Mouse (Mus musculus) limb, embryonic 14.5 days (tissue): ENCODE measurements at regions not wholly inside any gene's neighbourhood (a gene's known extent, or its start where the extent isn't known, plus 50 kb on each side); places are given as distances from the start of the nearest gene placed in this dataset.
A peak's percentile ranks its signal among the peaks of the same experiment; 100 is the strongest.

Experiments used
- ATAC-seq: fragments of 200-750 bp; cut with Nextera tagmentation; 2 replicates; pipeline ENCODE4 v1.8.0; 2017; ENCODE audit warnings: low read depth, moderate number of reproducible peaks, moderate TSS enrichment; ENCODE audit not compliant: low FRiP score
- DNase-seq: peaks from one replicate; pipeline ENCODE4 v3.0.0-alpha.2; 2015; ENCODE audit warnings: low spot score
- H3K27ac ChIP-seq: fragments of 300-500 bp; sonication (generic); replicated peaks from 2 replicates; pipeline ENCODE4 v1.5.1; 2014; ENCODE audit warnings: low read depth, mild to moderate bottlenecking, low read length, moderate library complexity, mixed read lengths
- H3K27me3 ChIP-seq: fragments of 300-500 bp; sonication (generic); 2 replicates; pipeline ENCODE4 v1.6.1; 2014; ENCODE audit warnings: low read length, mixed read lengths; ENCODE audit not compliant: control insufficient read depth, insufficient read depth
- H3K36me3 ChIP-seq: fragments of 300-500 bp; sonication (generic); 2 replicates; pipeline ENCODE4 v1.6.1; 2014; ENCODE audit warnings: mild to moderate bottlenecking, low read length, moderate library complexity, mixed read lengths; ENCODE audit not compliant: control insufficient read depth, insufficient read depth
- H3K4me1 ChIP-seq: fragments of 300-500 bp; sonication (generic); 2 replicates; pipeline ENCODE4 v1.6.1; 2014; ENCODE audit warnings: antibody characterized with exemption, low read length, mixed read lengths; ENCODE audit not compliant: control insufficient read depth, insufficient read depth
- H3K4me2 ChIP-seq: fragments of 300-500 bp; sonication (generic); replicated peaks from 2 replicates; pipeline ENCODE4 v1.6.1; 2014; ENCODE audit warnings: low read depth, mild to moderate bottlenecking, low read length, moderate library complexity; ENCODE audit not compliant: severe bottlenecking
- H3K4me3 ChIP-seq: fragments of 300-500 bp; sonication (generic); replicated peaks from 2 replicates; pipeline ENCODE4 v1.5.1; 2014; ENCODE audit warnings: low read length
- H3K9ac ChIP-seq: fragments of 300-500 bp; sonication (generic); 2 replicates; pipeline ENCODE4 v1.6.1; 2014; ENCODE audit warnings: mild to moderate bottlenecking, low read depth, low read length, moderate library complexity; ENCODE audit not compliant: severe bottlenecking
- H3K9me3 ChIP-seq: fragments of 300-500 bp; sonication (generic); 2 replicates; pipeline ENCODE4 v1.6.1; 2016; ENCODE audit warnings: low read length; ENCODE audit not compliant: control insufficient read depth
- POLR2A ChIP-seq: fragments of 200-500 bp; IDR thresholded peaks from 2 replicates; pipeline ENCODE4 v1.8.0; 2012; ENCODE audit warnings: inconsistent platforms, mild to moderate bottlenecking, moderate library complexity, borderline replicate concordance; ENCODE audit not compliant: insufficient read depth, insufficient read length; ENCODE audit errors: extremely low read depth
- WGBS: fragments of 180-500 bp; shearing (Covaris S2); extraction: QIAGEN DNeasy Blood & Tissue Kit; methylation state at CpG from one replicate; pipeline ENCODE4 v1.1.7; 2014; 5-methylcytosine and 5-hydroxymethylcytosine counted together

GRCm38 (mm10) chr2:38429752-38430378 lies 81.6 kb upstream of the Nek6 start:
- 0 out of 2 replicates have a peak, but pooled peaks cover 4% of the 10 kb centered on the region for H3K4me1 ChIP-seq
- DNase-seq (peak; percentile 67), ATAC-seq (no peak)
- no peak overlapping the region for H3K9ac ChIP-seq
- H3K36me3 ChIP-seq: no peaks in the 10 kb centered on the region
- 41% methylated on average over 6 of the region's 6 CpGs for WGBS
- no peak overlapping the region for H3K4me2 ChIP-seq
- TF ChIP-seq POLR2A: no peak
- no peak overlapping the region for H3K4me3 ChIP-seq
- no peaks in the 10 kb centered on the region for H3K27me3 ChIP-seq
- no peaks in the 10 kb centered on the region for H3K9me3 ChIP-seq
- no peak overlapping the region for H3K27ac ChIP-seq

- WGBS: 36% methylated on average over 5 of the region's 5 CpGs
- no peak overlapping the region for H3K4me2 ChIP-seq
- H3K9me3 ChIP-seq: no peaks in the 10 kb centered on the region
- H3K9ac ChIP-seq: no peak overlapping the region
- no peak for TF ChIP-seq POLR2A
- H3K4me1 ChIP-seq: peaks cover 8% of the 10 kb centered on the region; the same call in 1 of the 2 replicates
- no peak overlapping the region for H3K4me3 ChIP-seq
- no peak overlapping the region for H3K27ac ChIP-seq
- no peaks in the 10 kb centered on the region for H3K36me3 ChIP-seq
- peak; percentile 30 for DNase-seq
- ATAC-seq: no peak
- H3K27me3 ChIP-seq: no peaks in the 10 kb centered on the region
Measured at GRCm38 (mm10) chr2:38431546-38431945, 79.9 kb upstream of the Nek6 start.

GRCm38 (mm10) chr2:38433736-38434135 lies 77.7 kb upstream of the Nek6 start:
- Histone ChIP-seq H3K27ac (no peak overlapping the region), H3K4me3 (no peak overlapping the region), H3K4me2 (no peak overlapping the region), H3K27me3 (no peaks in the 10 kb centered on the region), H3K4me1 (peaks cover 12% of the 10 kb centered on the region; the same call in 1 of the 2 replicates), H3K9ac (no peak overlapping the region), H3K9me3 (no peaks in the 10 kb centered on the region), H3K36me3 (no peaks in the 10 kb centered on the region)
- WGBS: 17% methylated on average over 3 of the region's 3 CpGs
- no peak for ATAC-seq
- no peak for TF ChIP-seq POLR2A
- peak; percentile 57 for DNase-seq

GRCm38 (mm10) chr2:38436701-38437100 lies 74.7 kb upstream of the Nek6 start:
- Histone ChIP-seq H3K27ac (no peak overlapping the region), H3K27me3 (no peaks in the 10 kb centered on the region), H3K4me1 (peaks cover 12% of the 10 kb centered on the region; the same call in 1 of the 2 replicates), H3K36me3 (no peaks in the 10 kb centered on the region), H3K9me3 (no peaks in the 10 kb centered on the region), H3K9ac (no peak overlapping the region), H3K4me3 (no peak overlapping the region), H3K4me2 (no peak overlapping the region)
- no peak for DNase-seq
- TF ChIP-seq POLR2A: no peak
- WGBS: 21% methylated on average over 4 of the region's 4 CpGs
- ATAC-seq: 0 out of 2 replicates have a peak, but pooled peaks have one; percentile 15

GRCm38 (mm10) chr2:38439191-38439590 lies 72.3 kb upstream of the Nek6 start:
- Histone ChIP-seq H3K4me3 (no peak overlapping the region), H3K36me3 (no peaks in the 10 kb centered on the region), H3K9me3 (no peaks in the 10 kb centered on the region), H3K27me3 (no peaks in the 10 kb centered on the region), H3K4me2 (no peak overlapping the region), H3K4me1 (peaks cover 8% of the 10 kb centered on the region; the same call in 1 of the 2 replicates), H3K9ac (no peak overlapping the region), H3K27ac (no peak overlapping the region)
- no peak for TF ChIP-seq POLR2A
- WGBS: 91% methylated on average over 6 of the region's 6 CpGs
- DNase-seq (no peak), ATAC-seq (no peak)
